Mouse (Mus musculus): ENCODE data around the gene Arglu1. TPM values are rescaled to one million over a fixed set of nuclear protein-coding genes. Genes with fewer than 3 reads are reported as not detected.

Arglu1 gene
- polyA plus RNA-seq, 3 experiments from 2014 or later: 126 to 220 (median 159) TPM

DNA sequence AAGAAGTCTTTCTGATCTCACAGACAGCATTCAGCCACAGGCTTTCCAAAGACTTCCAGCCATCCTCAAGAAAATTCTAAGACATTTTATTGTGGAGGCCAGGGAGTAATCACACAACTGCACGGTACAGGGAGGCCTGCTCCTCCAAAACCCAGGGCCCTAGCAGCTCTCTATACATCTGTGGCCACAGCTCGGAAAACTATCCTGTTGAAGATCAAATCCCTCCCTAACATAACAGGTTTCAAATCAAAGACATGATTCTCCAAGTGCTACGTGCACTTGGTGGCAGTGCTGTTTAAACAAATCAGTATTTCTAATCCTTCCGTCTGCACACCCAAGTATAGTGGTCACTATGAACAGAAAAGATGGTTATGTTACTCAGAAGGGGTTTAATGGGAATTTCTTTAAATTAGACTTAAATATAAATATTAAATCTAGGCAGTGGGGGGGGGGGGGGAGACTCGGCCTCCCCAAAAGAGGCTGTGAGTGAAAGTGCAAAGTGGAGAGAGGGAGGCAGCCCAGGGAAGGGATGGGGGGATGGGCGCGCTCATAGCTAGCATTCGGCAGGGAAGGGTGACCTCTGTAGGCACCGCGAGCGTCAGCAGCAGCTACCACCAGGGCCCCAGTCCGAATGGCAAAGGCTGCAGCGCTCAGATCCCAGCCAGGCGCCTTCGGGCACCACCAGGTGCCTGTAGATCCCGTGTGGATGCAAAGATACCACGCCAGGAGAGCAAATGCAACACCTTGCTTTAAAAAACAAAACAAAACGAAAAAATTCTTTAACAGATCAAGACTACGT, 31.7 kb downstream of the Arglu1 start:
- ATAC-seq: no peak

DNA sequence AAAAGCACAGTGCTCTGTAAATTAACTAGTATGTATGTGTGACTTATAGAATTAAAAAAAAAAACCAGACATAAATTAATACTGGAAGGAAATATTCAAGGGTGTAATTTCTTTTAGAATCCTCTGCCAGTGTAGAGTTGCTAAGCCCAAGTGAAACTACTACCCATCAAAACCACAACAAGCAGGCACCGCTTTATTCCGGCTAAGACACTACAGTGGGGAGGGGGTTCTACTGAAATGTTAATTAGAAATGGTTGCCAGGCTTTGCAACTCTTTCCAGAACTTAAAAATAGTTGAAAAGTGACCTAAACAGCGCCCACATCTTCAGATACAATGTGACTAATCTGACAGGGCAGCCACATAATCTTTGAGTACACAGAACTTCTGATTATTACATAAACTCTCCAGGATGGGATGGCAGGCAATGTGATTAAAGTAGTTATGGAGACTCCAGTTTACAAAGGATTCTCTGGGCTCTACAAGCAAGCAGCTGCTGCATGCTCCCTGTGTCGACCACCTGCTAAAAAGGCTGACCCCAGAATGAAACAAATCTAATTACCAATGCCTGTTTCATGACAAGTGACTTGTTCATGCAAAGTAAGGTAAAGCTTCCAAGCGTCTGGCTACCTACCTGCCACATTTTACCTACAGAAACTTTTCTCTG, 32.5 kb downstream of the Arglu1 start:
- ATAC-seq: no peak

DNA sequence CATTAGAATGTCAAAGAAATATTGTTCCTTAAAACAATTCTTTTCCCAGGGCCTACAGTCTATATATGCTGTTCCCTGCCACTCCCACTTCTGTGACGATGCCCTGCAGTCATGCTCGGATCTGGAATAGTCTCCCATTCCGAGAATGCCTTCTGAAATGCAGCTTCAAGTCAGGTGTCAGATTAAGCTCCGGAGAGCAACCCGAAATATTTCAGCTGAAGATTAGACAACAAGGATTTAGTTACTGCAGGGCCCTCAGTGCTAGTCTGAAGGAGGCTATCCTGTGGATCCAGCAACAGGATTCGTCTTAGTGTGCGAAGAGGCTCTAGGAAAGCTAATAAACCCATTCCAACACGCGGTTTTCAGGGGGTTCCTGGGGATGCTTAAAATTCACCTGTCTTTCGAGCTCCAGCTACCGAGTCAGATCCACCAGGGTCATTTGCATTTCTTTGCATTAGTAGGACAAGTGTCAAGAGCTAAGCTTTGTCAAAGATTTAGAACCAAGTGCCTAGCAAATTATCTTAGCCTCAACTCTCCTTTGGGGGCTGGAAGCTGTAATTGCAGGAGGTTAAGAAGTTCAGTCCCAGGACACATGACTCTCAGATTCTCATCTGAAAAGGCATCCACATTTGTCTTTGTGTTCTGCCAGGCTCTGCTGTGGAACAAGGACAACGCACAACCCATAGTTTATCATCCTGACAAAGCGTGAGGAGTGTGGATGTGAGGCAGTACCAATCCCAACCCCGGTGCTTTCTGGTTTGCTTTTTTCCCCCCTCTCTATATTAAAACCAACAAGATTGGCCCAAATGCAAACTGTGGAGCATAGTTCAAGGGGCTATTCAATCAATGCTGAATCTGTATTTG, 33.5 kb downstream of the Arglu1 start:
- ATAC-seq: no peak

DNA sequence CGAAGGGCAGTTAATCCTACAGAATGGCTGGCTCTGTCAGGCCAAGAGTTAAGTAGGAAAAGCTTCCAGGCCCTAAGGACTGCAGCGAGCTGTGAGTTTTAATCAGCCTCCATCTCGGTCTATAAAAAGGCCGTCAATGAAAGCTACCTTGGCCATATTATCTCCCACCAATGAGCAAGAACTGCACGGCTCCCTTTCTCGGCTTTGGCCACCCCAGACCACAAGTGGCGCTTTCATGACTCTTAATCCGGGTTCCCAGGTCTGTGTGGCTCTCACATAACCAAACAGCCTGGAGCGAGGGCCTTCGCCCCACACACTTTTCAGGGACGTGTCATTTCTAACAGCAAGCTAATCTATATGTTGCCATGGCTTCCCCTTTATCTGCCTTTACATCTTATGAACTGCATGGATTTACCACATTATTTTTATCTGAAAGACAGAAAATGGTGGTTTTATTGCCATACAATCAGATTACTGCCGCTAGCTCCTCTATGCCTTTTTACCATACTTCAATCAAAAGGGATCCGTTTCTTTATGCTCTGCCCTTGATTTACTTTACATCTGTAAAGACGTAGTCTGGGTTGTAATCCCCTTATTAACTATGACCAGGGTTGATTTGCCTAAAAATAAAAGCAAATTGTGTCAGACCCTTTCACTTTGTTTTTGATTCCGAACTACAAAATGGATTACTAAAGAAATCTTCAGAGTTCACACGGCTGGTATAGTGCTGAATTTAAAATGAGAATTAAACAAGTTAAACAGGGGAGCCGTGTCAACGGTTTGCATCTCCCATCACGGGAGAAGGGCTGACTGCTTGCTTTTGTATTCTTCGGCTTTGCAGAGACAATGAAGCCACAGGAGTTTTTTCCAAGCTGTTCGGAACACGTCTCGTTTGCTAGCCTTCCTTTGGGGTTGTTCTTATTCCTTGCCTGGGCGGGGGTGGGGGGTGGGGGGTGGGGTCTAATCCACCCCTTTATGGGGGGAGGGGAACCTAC, 34.7 kb downstream of the Arglu1 start:
- no peak for ATAC-seq

DNA sequence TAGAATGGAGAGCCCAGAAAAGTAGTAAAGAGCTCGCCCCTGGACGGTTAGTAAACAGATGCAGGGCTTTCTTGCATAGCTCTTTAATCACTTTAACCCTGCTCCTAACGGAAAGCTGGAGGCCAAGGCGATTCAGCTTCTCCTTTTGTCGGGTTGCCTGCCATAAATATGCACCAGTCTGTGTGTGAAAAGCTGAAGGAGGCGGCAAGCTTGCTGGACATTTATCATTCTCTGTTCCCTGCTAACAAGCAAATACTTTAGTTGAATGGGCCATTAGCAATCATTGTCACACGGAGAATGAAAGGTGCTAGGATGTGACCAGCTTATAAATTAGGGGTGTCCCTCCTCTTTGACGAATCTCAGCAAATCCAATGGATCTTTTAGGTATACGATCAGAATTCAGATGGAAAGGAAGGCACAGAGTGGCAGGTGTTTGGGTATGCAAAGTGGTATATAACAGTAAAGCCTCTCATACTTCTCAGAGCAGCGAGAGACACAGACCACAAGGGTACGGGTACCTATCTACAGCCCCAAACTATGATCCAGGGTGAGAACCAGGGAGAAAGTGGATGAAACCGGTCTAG, 36.3 kb downstream of the Arglu1 start:
- no peak for ATAC-seq

DNA sequence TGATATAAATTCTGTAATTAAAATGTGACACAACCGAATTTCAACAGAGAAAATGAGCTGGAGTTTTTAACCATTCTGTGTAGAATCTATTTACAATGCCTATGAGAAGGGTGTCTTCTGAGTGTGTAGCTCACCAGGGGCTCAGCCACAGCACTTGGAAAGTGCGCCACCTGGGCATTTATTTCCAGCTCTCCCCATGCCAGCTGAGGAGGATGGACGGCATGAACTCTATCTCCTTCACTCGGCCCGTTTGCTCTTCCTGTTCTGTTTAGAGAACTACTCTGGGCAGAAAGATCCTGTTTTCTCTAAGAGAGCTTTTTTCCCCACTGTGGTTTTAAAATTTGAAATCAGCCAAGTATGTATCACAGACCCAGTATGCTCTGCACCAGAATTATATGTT, 37.0 kb downstream of the Arglu1 start:
- ATAC-seq: no peak

DNA sequence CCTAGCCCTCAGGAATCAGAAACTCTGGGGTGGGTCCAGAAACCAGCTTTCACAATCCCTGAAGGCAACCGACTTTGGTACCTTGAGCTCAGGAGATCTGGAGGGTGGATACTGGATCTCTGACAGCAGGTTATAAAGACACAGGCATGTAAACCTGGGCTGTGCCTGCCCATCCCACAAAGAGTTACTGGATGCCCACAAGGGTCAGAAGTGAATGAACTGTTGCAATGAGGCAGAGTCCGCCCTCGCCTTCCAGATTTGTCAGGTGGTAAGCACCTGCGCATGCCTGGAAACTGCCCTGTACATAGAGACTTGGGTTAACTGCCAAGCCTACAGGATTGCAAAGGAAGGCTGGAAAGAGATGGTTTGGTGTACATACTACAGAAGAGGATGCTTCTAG, 37.9 kb downstream of the Arglu1 start:
- no peak for ATAC-seq

DNA sequence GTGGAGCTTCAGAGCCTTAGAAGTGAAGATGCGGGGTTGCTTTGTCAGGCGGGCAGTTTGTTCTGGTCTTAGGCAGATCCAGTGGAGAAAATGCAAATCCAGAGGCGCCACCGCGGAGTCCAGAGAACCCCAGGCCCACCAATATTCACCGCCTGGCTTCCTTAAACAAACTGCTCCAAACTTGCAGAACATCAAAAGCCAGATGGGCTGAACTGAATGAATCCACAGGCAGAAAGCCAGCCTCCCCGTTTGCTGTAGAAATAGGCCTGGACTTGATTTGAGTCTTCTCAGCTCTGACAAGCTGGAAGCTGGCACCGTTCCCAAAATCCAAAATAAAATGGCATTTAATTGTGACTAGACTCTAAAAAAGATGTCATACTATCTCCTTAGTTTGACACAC, 40.4 kb downstream of the Arglu1 start:
- no peak for ATAC-seq

DNA sequence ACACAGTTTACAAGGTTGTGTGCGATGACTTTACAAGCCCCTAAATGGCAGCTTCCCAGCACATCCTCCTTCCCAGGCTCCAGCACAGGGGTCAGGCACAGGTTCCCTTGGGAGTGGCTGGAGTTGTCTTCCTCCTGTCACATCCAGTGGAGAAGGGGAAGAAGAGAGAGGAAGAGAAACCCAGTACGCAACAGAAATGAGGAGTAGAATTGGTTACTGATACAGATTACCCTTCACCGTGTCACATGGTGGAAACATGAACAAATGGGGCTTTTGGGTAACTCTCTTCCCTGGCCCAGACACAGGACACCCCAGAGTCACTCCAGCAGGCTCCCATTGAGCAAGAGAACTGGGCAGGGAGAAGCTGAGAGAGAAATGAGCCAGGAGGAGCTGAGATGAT, 40.8 kb downstream of the Arglu1 start:
- ATAC-seq: no peak

DNA sequence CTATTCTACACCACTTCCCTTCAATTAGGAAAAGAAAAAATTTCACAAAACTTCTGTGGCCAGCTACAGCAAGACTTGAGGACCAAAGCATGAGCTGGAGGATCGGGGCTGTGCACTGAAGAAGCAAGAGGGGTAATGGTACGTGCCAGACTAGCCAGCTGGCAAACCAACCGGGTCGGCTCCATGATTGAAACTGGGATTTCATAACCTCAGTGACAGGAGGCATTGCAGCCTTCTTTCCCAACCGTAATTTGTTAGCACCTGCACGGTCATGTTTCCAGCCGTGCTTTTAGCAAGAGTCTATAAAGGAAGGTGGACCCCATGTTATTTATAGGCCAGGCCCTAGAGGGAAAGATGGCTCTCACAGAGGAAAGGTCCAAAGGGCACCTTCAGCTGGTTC, 41.6 kb downstream of the Arglu1 start:
- ATAC-seq: no peak

DNA sequence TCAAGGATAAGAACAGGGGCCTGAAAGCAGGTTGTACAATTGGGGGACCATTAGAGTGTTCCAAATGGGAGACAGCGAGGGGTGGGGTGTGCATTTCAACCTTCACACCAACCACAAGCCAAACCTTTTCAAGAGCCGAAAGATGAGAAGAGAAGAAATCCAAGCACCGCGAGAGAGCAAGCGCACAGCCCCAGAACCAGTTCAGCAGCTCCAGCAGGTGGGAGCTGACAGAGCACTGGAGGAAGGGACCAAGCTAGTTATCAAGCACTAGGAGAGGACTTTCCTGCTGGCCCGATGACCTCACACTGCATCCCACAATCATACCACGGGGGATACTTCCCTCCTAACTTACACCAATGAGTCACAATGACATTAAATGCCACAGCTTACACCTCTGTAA, 42.5 kb downstream of the Arglu1 start:
- no peak for ATAC-seq

DNA sequence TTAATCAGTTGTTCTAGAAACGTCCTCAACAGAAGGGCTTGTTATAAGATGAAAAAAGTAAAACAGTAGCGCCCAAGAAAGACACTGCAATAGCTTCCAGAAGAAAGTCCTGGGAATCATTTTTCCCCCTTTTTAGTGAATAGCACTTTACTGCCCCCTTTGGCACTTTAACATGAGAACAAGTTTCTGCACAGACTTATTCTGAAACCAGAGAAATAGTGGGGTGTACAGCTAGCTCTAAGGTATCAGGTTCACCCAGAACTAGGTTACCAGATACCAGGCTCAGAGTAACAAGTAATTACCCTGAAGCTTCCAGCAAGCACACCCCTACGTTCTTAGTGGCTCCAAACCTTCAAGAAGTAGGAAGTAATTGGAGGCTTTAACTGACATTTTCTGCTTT, 43.0 kb downstream of the Arglu1 start:
- no peak for ATAC-seq

DNA sequence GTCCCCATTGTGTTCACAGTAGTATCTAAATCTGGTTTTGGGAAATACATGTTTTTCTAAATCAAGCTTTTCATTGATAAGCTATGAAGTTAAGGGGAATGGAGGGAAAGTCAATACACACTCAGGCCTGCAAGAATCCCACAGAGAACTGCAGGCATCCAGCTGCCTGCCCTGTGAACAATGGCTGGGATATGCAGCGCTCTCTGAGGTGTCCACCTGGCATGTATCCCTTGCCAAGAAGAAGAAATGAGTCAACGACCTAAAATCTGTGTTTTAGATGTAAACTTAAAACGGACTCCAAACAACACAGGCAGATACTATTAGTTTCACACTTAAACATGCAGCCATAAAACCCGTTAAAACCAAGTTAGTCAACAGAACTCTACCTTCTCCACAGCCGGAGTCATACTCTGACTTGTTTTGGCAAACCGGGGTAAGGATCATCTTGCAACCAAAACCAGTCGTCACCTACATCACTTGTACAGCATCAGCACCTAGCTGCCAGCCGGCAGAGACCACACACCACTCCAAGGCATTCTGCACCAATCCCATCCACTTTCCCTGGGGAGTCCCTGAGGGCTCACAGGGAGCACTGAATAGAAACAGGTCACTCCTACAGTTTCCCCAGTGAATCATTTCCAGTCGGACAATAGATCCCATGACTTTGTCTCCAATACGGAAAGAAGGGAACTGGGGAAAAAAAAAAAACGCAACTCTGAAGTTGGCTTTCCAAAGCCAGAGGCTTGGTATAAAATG, 46.0 kb downstream of the Arglu1 start:
- no peak for ATAC-seq

DNA sequence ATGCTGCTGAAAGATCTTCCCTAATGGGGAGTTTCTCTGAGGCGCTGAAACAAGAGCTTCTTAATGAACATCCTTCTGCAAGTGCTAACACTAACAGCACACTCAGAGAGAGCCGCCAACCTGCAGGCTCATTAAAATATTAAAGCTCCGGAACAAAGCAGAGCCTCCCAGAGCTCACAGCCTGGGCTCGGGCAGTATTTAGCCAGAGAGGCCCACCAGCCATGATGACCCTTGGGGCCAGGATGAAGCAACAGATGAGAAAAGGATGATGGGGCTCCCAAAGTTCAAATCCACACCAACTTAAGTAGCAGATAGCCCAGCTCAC, 50.1 kb downstream of the Arglu1 start:
- no peak for ATAC-seq

DNA sequence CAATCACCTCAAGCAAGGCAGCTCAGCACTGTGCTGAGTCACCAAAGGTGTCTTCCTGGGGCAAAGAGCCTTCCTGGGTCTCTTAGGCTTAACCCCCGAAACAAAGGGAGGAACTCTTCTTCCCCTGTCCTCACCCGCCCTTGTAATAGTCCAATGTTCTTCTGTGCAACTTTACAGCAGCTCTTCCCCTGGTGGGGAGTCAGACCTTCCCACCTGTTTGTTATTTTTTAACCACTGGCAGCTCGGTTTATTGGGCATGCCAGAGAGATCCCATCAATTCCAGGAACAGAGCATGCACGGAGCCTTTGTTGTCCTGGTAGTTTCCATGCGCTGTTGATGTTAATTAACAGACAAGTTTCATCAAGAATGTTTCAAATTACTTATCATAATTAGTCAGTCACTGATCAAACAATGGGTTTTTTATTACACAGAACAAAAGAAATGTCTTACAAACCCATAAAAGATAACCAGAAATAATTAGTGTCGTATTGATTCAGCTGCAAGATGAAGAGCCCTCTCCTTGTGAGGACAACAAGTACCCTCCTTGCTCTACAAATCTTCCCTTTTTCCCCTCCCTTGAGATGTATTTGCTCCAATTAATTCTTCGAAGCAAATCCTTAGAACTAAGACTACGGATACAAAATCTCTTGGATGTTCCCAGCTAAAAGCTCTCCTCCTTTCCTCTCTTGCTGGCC, 50.6 kb downstream of the Arglu1 start:
- ATAC-seq: no peak

DNA sequence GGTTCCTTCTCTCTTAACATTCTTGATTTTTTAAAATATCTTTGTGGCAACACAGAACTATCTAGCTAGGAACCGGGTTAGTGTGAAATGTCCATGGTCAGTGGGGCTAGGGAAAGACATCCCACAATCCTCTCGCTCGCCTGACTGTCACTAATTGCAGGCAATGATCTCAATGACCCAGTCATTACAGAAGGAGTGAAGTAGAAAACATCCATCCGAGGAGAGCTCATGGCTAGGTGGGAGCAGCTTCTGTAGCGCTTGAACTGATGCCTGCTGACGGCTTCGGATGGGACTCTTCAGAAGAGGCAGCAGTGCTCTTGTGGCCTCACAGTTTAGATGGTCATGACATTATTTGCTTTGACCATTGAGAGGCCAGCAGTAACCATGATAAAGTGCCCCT, 58.9 kb downstream of the Arglu1 start:
- no peak for ATAC-seq

DNA sequence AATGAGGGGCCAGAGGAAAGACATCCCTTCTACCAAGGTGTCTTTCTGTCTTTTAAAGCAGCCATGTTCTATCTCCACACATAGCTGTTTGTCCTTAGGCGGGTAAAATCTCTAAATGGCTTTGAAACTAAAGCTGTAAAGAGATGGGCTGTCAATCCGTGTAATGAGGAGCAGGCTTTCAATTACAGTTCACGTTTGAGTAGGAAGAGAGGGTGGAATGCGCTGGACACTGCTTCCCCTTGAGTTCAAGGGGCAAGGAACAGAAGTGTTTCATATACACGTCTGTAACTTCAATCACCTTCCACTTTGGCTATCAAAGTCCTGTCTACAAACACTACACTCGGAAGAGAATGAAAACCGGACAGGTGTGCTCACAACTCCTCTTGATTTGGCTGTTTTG, 66.3 kb downstream of the Arglu1 start:
- no peak for ATAC-seq

DNA sequence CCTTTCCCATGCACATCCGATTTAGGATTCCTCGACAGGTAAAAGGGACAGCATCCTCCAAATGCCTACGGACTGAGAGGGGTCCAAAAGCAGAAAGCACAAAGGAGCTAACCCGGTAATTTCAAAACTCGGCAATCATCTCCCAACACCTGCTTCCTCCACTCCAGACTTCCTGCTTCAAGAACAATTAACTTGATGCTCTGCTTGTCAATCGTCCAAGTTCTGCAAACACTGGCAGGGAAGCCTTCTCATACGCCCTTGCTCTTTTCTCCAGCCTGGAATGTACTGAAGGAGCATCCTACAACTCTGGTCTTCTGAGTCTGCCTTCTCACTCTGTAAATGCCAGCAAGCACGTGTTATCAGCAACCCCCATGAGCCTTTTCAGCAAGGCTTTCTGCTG, 66.8 kb downstream of the Arglu1 start:
- ATAC-seq: no peak

DNA sequence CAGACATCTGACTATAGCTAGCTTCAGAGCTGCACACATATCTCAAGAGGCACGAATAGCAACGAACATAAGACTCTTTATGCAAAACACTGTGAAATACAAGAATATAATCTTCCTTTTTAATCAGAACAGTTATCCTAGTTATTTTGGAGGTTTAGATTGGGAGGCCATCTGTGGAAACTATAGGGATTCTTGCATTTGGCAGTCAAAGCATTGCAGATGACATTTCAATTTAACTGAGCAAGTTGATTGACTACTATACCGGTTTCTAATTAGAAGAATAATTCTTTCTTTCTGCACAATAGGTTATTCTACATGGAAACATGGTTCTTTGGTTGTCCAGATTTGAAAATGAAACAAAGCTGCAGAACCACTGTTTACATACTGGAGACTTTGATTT, 67.8 kb downstream of the Arglu1 start:
- no peak for ATAC-seq

DNA sequence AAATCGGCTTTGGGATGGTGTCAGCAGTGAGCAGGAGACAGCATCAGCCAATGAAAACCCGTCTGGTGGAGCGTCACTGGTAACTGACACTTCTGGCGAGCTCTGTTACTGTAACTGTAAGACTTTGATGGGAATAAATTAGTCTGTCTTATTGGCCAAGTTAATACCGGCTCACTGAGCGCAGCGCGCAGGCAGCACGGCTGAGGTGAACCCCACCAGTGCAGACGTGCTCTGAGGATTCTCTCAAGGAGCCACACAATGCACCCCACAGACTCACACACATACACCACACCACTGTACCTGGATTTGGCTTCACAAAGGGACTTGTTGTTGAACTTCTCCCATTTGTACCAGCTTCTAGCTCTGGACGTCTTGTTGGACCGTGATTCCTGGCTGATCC, 68.3 kb downstream of the Arglu1 start:
- ATAC-seq: no peak

All from inflammation-experienced regulatory T-cells, adult 6 months (primary cell).